Mouse (Mus musculus) brain, embryonic 14.5 days (tissue): ENCODE measurements around the gene Txnrd3.

Experiments used
- CTCF ChIP-seq: fragments of 200-500 bp; IDR thresholded peaks from 2 replicates; pipeline ENCODE4 v1.5.1; 2012; ENCODE audit warnings: inconsistent platforms, mild to moderate bottlenecking, moderate library complexity, borderline replicate concordance; ENCODE audit not compliant: insufficient read depth, insufficient read length; ENCODE audit errors: extremely low read depth
- POLR2A ChIP-seq: fragments of 200-500 bp; IDR thresholded peaks from 2 replicates; pipeline ENCODE4 v1.6.1; 2012; ENCODE audit warnings: mild to moderate bottlenecking, inconsistent platforms, borderline replicate concordance; ENCODE audit not compliant: poor library complexity, insufficient read depth, insufficient read length, severe bottlenecking; ENCODE audit errors: extremely low read depth

DNA sequence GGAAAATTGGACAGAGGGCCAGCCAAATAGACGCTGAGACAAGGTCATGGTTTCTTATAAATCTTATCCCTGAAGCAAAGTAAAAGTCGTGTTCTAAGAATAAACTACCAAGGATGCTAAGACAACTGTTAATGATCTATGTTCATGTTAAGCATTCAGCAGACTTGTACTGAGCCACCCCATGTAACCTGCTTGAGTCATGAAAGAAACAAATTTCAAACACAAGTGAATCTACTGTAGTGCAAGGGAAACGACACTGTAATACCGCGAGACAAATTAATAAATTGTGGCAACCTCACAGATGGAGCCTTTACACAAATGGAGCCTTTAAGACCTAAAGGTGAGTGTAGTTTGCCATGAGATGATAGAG is 48.0 kb upstream of the Txnrd3 start:
- TF ChIP-seq POLR2A, result no peak
- TF ChIP-seq CTCF, result no peak
